Mouse (Mus musculus) thymus, adult 2 months (tissue): ENCODE measurements around the gene Pid1. TPM values are rescaled to one million over a fixed set of nuclear protein-coding genes. Genes with fewer than 3 reads are reported as not detected.

Source experiments
- DNase-seq: peaks from one replicate; pipeline ENCODE4 v3.0.0; 2021
- H3K27ac ChIP-seq: fragments of 200-500 bp; 2 replicates; pipeline ENCODE4 v1.5.1; 2012; ENCODE audit warnings: low read length, control low read depth; ENCODE audit not compliant: control insufficient read depth, insufficient read depth
- H3K27me3 ChIP-seq: fragments of 200-500 bp; 2 replicates; pipeline ENCODE4 v1.6.1; 2012; ENCODE audit warnings: mild to moderate bottlenecking, low read length, moderate library complexity, mixed read lengths; ENCODE audit not compliant: control insufficient read depth, insufficient read depth
- H3K36me3 ChIP-seq: fragments of 200-500 bp; 2 replicates; pipeline ENCODE4 v1.6.1; 2012; ENCODE audit warnings: mild to moderate bottlenecking, low read length, moderate library complexity; ENCODE audit not compliant: control insufficient read depth, insufficient read depth
- H3K4me1 ChIP-seq: fragments of 200-500 bp; replicated peaks from 2 replicates; pipeline ENCODE4 v1.6.1; 2012; ENCODE audit warnings: low read length; ENCODE audit not compliant: control insufficient read depth, insufficient read depth
- H3K4me3 ChIP-seq: fragments of 200-500 bp; 2 replicates; pipeline ENCODE4 v1.5.1; 2012; ENCODE audit warnings: mild to moderate bottlenecking, low read length, control low read depth, moderate library complexity; ENCODE audit not compliant: control insufficient read depth, insufficient read depth
- CTCF ChIP-seq: fragments of 200-500 bp; IDR thresholded peaks from 2 replicates; pipeline ENCODE4 v1.5.1; 2012; ENCODE audit warnings: mild to moderate bottlenecking, control low read depth, low read length, moderate library complexity, borderline replicate concordance; ENCODE audit not compliant: control insufficient read depth, poor library complexity, insufficient read depth; ENCODE audit errors: extremely low read depth
- POLR2A ChIP-seq: fragments of 200-500 bp; IDR thresholded peaks from 2 replicates; pipeline ENCODE4 v1.6.1; 2012; ENCODE audit warnings: mild to moderate bottlenecking, low read length, control low read depth, moderate library complexity; ENCODE audit not compliant: control insufficient read depth, poor library complexity, insufficient read depth; ENCODE audit errors: extremely low read depth
- WGBS: fragments of 180-500 bp; shearing (Covaris S2); methylation state at CpG from one replicate; pipeline ENCODE4 v1.1.7; 2018; 5-methylcytosine and 5-hydroxymethylcytosine counted together
- polyA plus RNA-seq: library from polyadenylated mRNA; depleted of rRNA; stranded (reverse); fragments of >200 nt; gene quantifications from 2 replicates; pipeline ENCODE4 v1.2.3, GENCODE M21; 2012

Gene Pid1
- polyA plus RNA-seq, 1 experiment: 3.4 TPM

DNA sequence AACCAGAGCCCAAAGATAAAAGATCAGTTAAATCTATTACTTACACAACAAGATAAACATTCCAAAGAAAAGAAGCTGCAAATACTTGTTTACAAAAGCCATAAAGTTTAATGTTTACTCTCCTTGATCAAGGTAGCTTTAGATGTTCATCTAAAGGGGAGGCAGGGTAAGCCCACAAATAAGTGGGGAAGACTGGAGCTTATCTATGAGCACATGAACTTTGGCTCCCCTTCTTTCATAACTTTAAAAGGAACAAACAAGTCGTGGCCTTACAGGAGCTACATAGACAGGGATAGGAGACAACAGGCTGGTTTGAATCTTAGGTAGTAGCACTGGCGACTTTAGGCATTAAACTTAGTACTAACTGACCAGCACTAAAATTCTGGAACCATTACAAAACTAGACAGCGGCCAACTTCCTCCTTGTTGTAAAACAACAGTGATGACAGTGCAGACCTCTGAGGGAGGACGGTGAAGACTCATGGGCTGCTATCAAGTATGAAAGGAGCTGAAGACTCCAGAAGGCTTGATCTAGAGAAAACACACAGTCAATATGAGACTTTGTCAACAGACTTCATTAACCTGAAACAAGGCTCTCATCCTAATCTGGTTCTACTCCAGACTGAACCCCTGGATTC, 122.7 kb downstream of the Pid1 start:
- WGBS: 34% methylated on average over 4 of the region's 4 CpGs
- DNase-seq: no peak
- no peaks in the 10 kb centered on the region for H3K36me3 ChIP-seq
- H3K27me3 ChIP-seq: no peaks in the 10 kb centered on the region
- TF ChIP-seq POLR2A: no peak
- no peak for TF ChIP-seq CTCF
- H3K4me3 ChIP-seq: no peak overlapping the region
- no peaks in the 10 kb centered on the region for H3K4me1 ChIP-seq
- H3K27ac ChIP-seq: no peak overlapping the region

GRCm38 (mm10) chr1:84240203-84240602, 123.8 kb downstream of the Pid1 start:
- no peaks in the 10 kb centered on the region for H3K27me3 ChIP-seq
- TF ChIP-seq POLR2A (no peak), CTCF (no peak)
- H3K36me3 ChIP-seq: no peaks in the 10 kb centered on the region
- no peak overlapping the region for H3K27ac ChIP-seq
- WGBS: 60% methylated on average over 2 of the region's 2 CpGs
- H3K4me1 ChIP-seq: no peaks in the 10 kb centered on the region
- no peak for DNase-seq
- H3K4me3 ChIP-seq: no peak overlapping the region

DNA sequence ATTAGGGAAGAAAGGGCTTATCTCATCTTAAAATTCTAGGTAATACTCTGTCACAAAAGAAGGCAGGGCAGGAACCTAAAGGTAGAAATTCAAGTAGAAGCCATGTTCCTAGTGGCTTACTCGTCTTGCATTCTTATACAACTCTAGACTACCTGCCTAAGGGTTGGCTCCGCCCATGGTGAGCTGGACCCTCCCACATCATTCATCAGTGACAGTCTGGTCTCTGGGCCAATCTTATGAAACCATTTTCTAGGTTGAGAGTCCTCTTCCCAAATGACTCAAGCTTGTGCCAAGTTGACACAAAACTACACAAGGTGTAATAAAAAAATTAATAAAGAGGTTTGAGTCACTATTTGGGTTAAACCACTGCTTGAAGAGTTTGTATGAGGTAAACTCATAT, 133.5 kb downstream of the Pid1 start:
- Histone ChIP-seq H3K4me1 (no peaks in the 10 kb centered on the region), H3K36me3 (no peaks in the 10 kb centered on the region), H3K4me3 (no peak overlapping the region), H3K27me3 (no peaks in the 10 kb centered on the region), H3K27ac (no peak overlapping the region)
- TF ChIP-seq CTCF (no peak), POLR2A (no peak)
- DNase-seq: no peak
- 95% methylated on average over 2 of the region's 2 CpGs for WGBS

DNA sequence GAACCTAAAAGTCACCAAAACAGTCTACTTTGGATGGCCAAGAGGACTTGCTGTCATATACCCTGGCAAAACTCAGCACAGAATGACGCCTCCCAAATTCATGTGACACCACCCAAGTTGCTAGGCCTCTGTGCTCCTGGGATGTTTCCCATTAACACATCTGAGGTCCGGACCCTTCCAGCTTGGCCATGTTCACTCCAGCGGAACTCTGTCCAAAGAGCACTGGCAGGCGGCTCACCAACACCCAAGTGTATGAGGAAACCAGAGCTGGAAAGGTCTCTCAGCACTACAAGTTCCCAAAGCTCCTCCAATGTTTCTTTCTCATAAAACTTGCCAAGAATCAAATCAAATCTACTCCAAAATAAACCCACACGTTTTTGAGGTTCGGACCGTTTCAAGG, 138.4 kb downstream of the Pid1 start:
- WGBS: 96% methylated on average over 7 of the region's 7 CpGs
- no peak for DNase-seq
- no peak overlapping the region for H3K27ac ChIP-seq

GRCm38 (mm10) chr1:84222051-84222450, 141.9 kb downstream of the Pid1 start:
- Histone ChIP-seq H3K36me3 (no peaks in the 10 kb centered on the region), H3K4me1 (no peaks in the 10 kb centered on the region), H3K27me3 (no peaks in the 10 kb centered on the region), H3K4me3 (no peak overlapping the region), H3K27ac (no peak overlapping the region)
- no peak for TF ChIP-seq CTCF
- TF ChIP-seq POLR2A: no peak
- 98% methylated on average over 1 of the region's 1 CpGs for WGBS
- DNase-seq: no peak

More for the DNA sequence above, 138.4 kb downstream of the Pid1 start:
- no peaks in the 10 kb centered on the region for H3K4me1 ChIP-seq
- no peak overlapping the region for H3K4me3 ChIP-seq
- no peaks in the 10 kb centered on the region for H3K27me3 ChIP-seq
- TF ChIP-seq POLR2A (no peak), CTCF (no peak)
- H3K36me3 ChIP-seq: no peaks in the 10 kb centered on the region

DNA sequence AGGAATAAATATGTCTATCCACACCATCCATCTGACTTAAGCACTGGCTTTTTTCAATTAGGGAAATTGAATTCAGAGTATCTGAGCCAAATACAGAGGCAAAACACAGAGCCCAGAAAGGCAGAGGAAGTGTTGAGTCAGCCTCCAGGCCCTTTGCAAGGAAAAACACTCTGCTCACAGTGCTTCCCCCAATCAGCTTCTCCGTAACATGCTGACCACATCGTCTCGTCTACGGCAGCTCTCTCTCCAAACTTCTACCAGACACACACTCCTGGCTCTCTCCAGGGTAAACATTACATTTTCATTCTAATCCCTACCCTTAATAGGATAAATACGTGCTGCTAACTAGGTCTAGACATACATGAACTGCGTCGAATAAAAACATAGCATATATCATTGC, 145.4 kb downstream of the Pid1 start:
- WGBS: 57% methylated on average over 7 of the region's 7 CpGs
- H3K27ac ChIP-seq: no peak overlapping the region
- DNase-seq: no peak
- no peaks in the 10 kb centered on the region for H3K4me1 ChIP-seq
- no peak for TF ChIP-seq POLR2A
- no peaks in the 10 kb centered on the region for H3K27me3 ChIP-seq
- no peaks in the 10 kb centered on the region for H3K36me3 ChIP-seq
- no peak overlapping the region for H3K4me3 ChIP-seq

GRCm38 (mm10) chr1:84217777-84218176, 146.2 kb downstream of the Pid1 start:
- no peaks in the 10 kb centered on the region for H3K27me3 ChIP-seq
- no peaks in the 10 kb centered on the region for H3K36me3 ChIP-seq
- H3K4me1 ChIP-seq: no peaks in the 10 kb centered on the region
- H3K4me3 ChIP-seq: no peak overlapping the region
- TF ChIP-seq CTCF (no peak), POLR2A (no peak)
- 17% methylated on average over 2 of the region's 2 CpGs for WGBS
- no peak overlapping the region for H3K27ac ChIP-seq
- DNase-seq: no peak
